Mouse (Mus musculus): ENCODE results near the gene Inpp4a. TPM values are rescaled to one million over a fixed set of nuclear protein-coding genes. Genes with fewer than 3 reads are reported as not detected.
A peak's percentile ranks its signal among the peaks of the same experiment; 100 is the strongest.

Inpp4a gene
- polyA plus RNA-seq (2014; fragmentation: Nextera tagmentation; extraction: Ambion mirVana): 14.1 and 16.2 TPM in 2 replicates

DNA sequence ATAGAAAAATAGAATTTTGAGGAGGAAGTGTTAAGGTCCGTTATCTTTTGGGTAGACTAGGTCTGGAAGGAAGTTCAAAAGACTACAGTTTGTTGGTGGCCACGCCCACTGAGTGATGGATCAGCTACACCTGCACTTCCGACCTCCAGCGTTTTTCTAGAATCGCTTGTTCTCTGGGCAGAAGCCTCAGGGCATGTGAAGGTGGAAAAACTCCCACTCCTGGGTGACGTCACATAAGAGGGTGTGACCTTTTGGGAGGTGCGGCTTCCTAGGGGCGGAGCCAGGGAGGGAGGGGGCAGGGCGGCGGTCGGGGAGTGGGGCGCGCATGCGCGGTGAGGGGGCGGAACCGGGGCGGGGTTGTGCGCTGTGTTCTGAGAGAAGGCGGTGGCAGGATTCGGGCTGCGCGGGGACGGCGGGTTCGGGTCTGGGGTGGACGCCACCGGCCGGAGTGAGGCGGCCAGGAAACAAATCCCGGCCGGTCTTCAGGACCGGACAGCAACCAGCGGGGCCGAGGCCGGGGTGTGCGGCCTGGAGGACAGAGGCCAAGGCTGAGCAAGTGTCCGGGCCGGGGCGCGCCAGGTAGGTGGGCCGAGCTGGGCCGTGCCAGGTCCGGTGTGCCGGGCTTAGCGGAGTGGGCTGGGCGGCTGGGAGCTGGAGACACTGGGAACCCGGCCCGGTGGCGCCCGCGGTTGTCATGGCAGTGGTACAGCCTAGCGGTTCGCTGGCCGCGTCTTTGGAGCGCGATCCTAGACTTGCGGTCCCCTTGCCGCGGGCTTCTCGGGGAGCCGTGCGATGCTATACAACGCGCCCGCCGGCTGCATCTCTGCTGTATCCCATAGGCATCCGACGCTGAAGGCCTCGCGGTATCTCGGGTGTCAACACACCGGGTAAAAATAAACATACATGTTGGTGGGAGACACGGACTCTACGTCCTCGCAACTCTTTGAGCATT lies at the start of gene Inpp4a:
Inpp4a (plus strand) TSS at position 326 of the 952 bp plus-strand sequence.
- H3K27me3 ChIP-seq (replicated peaks; ENCODE audit: control insufficient read depth, insufficient read depth, low read length): no peaks in the 10 kb centered on the region
- H3K9me3 ChIP-seq (ENCODE audit: control insufficient read depth, low read length): no peaks in the 10 kb centered on the region
- DNase-seq (ENCODE audit: low spot score) (peak; percentile 99), ATAC-seq (replicated peaks; ENCODE audit: low FRiP score, low TSS enrichment, low read depth) (peak; percentile 92)
- H3K9ac ChIP-seq (ENCODE audit: low read length): peak within 1 kb of the TSS; percentile 83
- H3K4me3 ChIP-seq (ENCODE audit: low read depth, low read length): peak within 1 kb of the TSS; percentile 79
- H3K4me2 ChIP-seq (ENCODE audit: low read length): peak within 1 kb of the TSS; percentile 65
- no peaks in the 10 kb centered on the region for H3K36me3 ChIP-seq (ENCODE audit: control insufficient read depth, insufficient read depth, low read length)
- peaks cover 7% of the 10 kb centered on the region; the same call in 1 of the 2 replicates for H3K4me1 ChIP-seq (replicated peaks; ENCODE audit: control insufficient read depth, insufficient read depth, low read length)
- H3K27ac ChIP-seq (ENCODE audit: low read depth): peak within 1 kb of the TSS; percentile 48; the same call in 1 of the 2 replicates
- WGBS: 1% methylated on average over 77 of the region's 77 CpGs

DNA sequence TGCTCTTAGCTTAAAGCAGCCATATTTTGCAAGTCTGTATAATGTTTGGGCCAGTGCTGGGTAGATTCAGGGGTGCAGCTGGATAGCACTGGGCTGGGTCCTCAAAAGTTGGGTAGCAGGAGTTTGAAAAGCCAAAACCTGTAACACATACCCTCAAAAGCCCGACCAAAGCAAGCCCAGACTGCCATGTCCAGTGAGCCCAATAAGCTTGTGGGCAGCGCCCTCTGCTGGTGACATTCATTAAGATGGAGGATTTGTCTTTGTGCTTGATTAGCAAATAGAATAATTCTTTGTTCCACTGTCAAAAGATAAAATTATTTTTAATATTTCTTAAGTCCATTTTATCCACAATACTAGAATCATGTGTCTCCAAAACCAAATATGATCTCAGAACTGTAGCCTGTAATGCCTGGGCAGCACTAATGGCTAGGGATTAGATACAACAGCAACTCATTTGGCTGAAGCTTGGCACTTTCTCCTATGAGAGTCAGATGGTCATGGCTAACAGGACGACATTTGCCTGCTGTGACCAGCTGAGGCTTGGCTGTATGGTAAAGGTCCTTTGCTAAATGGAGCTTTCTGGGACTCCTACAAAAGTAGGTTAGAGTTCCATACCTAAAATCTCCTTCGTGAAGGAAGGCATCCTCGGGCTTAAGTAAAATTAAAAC lies 48.9 kb upstream of the Inpp4a start:
- H3K4me3 ChIP-seq (ENCODE audit: low read depth, low read length): no peak overlapping the region
- no peaks in the 10 kb centered on the region for H3K36me3 ChIP-seq (ENCODE audit: control insufficient read depth, insufficient read depth, low read length)
- no peak overlapping the region for H3K9ac ChIP-seq (ENCODE audit: low read length)
- 42% methylated on average over 5 of the region's 5 CpGs for WGBS
- H3K4me2 ChIP-seq (ENCODE audit: low read length): no peak overlapping the region
- no peaks in the 10 kb centered on the region for H3K27me3 ChIP-seq (replicated peaks; ENCODE audit: control insufficient read depth, insufficient read depth, low read length)
- no peaks in the 10 kb centered on the region for H3K4me1 ChIP-seq (replicated peaks; ENCODE audit: control insufficient read depth, insufficient read depth, low read length)
- ATAC-seq (replicated peaks; ENCODE audit: low FRiP score, low TSS enrichment, low read depth) (no peak), DNase-seq (ENCODE audit: low spot score) (peak; percentile 95)
- no peak overlapping the region for H3K27ac ChIP-seq (ENCODE audit: low read depth)
- no peaks in the 10 kb centered on the region for H3K9me3 ChIP-seq (ENCODE audit: control insufficient read depth, low read length)

DNA sequence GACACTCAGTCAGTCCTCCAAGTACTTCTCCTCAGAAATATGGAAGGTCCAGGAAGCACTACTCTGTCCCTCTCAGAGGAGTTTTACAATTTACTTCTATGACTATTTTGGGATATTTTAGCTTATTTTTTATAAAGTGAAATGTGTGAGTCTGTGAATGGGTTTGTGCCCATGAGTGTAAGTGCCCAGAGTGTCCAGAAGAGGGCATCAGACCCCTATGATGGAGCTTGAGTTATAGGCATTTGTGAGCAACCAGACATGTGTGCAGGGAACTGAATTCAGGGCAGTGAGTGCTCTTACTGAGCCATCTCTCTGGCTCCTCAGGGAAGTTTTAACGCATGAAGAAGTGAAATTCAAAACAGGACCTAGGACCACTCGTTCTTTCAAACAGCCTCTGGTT lies 41.2 kb upstream of the Inpp4a start:
- H3K36me3 ChIP-seq (ENCODE audit: control insufficient read depth, insufficient read depth, low read length): no peaks in the 10 kb centered on the region
- no peak for DNase-seq (ENCODE audit: low spot score)
- WGBS: 96% methylated on average over 2 of the region's 2 CpGs
- no peak overlapping the region for H3K4me3 ChIP-seq (ENCODE audit: low read depth, low read length)
- no peaks in the 10 kb centered on the region for H3K9me3 ChIP-seq (ENCODE audit: control insufficient read depth, low read length)
- ATAC-seq (replicated peaks; ENCODE audit: low FRiP score, low TSS enrichment, low read depth): no peak
- no peak overlapping the region for H3K4me2 ChIP-seq (ENCODE audit: low read length)
- no peaks in the 10 kb centered on the region for H3K27me3 ChIP-seq (replicated peaks; ENCODE audit: control insufficient read depth, insufficient read depth, low read length)
- H3K27ac ChIP-seq (ENCODE audit: low read depth): no peak overlapping the region
- H3K4me1 ChIP-seq (replicated peaks; ENCODE audit: control insufficient read depth, insufficient read depth, low read length): no peaks in the 10 kb centered on the region
- no peak overlapping the region for H3K9ac ChIP-seq (ENCODE audit: low read length)

DNA sequence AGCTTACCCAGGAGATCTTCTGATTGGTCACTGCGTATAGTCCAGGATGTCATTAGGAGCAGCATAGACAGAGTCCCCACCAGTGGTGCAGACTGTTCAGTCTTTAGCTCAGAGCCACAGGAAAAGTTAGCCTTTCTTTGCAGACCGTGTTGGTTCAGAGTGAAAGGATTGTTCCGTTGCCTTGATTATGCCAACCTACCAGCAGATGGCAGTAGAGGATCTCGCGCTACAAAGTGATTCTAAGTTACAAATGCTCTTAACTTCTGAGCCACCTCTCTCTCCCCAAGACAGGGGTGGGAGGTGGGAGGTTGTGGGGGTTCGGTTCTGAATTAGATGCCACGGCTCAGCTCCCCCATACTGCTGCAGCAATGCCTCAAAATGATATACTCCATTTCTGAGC lies 27.2 kb upstream of the Inpp4a start:
- DNase-seq (ENCODE audit: low spot score) (peak; percentile 81), ATAC-seq (replicated peaks; ENCODE audit: low FRiP score, low TSS enrichment, low read depth) (no peak)
- Histone ChIP-seq H3K4me3 (ENCODE audit: low read depth, low read length) (no peak overlapping the region), H3K27me3 (replicated peaks; ENCODE audit: control insufficient read depth, insufficient read depth, low read length) (no peaks in the 10 kb centered on the region), H3K9ac (ENCODE audit: low read length) (no peak overlapping the region), H3K4me2 (ENCODE audit: low read length) (no peak overlapping the region), H3K27ac (ENCODE audit: low read depth) (no peak overlapping the region), H3K4me1 (replicated peaks; ENCODE audit: control insufficient read depth, insufficient read depth, low read length) (no peaks in the 10 kb centered on the region), H3K36me3 (ENCODE audit: control insufficient read depth, insufficient read depth, low read length) (no peaks in the 10 kb centered on the region), H3K9me3 (ENCODE audit: control insufficient read depth, low read length) (no peaks in the 10 kb centered on the region)
- WGBS: 6% methylated on average over 7 of the region's 7 CpGs

DNA sequence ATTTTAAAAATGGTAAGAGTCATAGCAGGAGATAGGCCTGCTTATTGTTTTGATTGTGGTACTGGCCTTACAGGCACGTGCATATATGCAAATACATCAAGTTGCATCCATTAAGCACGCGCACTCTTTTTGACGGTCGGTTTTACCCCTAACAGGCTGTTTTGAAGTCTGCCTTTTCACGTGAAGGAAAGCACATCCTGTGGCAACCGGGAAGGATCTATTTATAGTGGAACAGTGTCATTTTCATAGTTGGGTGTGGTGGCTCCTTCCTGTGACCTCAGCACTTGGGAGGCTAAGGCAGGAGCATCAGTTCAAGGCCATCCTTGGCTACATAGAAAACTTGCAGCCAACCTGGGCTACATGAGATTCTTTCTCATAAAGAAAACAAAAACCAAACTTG lies 13.1 kb upstream of the Inpp4a start:
- no peak overlapping the region for H3K27ac ChIP-seq (ENCODE audit: low read depth)
- H3K36me3 ChIP-seq (ENCODE audit: control insufficient read depth, insufficient read depth, low read length): no peaks in the 10 kb centered on the region
- DNase-seq (ENCODE audit: low spot score) (no peak), ATAC-seq (replicated peaks; ENCODE audit: low FRiP score, low TSS enrichment, low read depth) (no peak)
- no peak overlapping the region for H3K9ac ChIP-seq (ENCODE audit: low read length)
- WGBS: 78% methylated on average over 7 of the region's 7 CpGs
- no peaks in the 10 kb centered on the region for H3K9me3 ChIP-seq (ENCODE audit: control insufficient read depth, low read length)
- H3K4me3 ChIP-seq (ENCODE audit: low read depth, low read length): no peak overlapping the region
- H3K4me2 ChIP-seq (ENCODE audit: low read length): no peak overlapping the region
- H3K4me1 ChIP-seq (replicated peaks; ENCODE audit: control insufficient read depth, insufficient read depth, low read length): no peaks in the 10 kb centered on the region
- H3K27me3 ChIP-seq (replicated peaks; ENCODE audit: control insufficient read depth, insufficient read depth, low read length): no peaks in the 10 kb centered on the region

DNA sequence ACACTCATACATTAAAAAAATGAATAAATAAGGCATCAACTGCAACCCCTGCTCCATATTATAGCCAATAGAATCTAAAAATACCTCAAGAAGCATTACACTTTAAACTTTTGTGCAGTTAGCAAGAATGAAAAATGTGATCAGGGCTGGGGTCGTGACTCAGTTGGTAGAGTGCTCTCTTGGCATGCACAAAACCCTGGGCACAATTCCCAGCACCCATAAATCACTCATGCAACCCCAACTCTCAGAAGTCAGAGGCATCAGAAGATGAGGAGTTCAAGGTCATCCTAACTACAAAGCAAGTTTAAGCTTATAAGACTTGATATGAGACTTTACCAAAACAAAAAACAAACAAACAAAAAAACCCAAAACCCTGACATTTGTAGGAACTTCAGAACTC lies 11.9 kb upstream of the Inpp4a start:
- ATAC-seq (replicated peaks; ENCODE audit: low FRiP score, low TSS enrichment, low read depth): no peak
- H3K4me2 ChIP-seq (ENCODE audit: low read length): no peak overlapping the region
- H3K9me3 ChIP-seq (ENCODE audit: control insufficient read depth, low read length): no peaks in the 10 kb centered on the region
- H3K27me3 ChIP-seq (replicated peaks; ENCODE audit: control insufficient read depth, insufficient read depth, low read length): no peaks in the 10 kb centered on the region
- DNase-seq (ENCODE audit: low spot score): no peak
- no peaks in the 10 kb centered on the region for H3K36me3 ChIP-seq (ENCODE audit: control insufficient read depth, insufficient read depth, low read length)
- 87% methylated on average over 1 of the region's 1 CpGs for whole genome bisulfite sequencing
- H3K4me3 ChIP-seq (ENCODE audit: low read depth, low read length): no peak overlapping the region
- H3K4me1 ChIP-seq (replicated peaks; ENCODE audit: control insufficient read depth, insufficient read depth, low read length): no peaks in the 10 kb centered on the region
- H3K9ac ChIP-seq (ENCODE audit: low read length): no peak overlapping the region
- no peak overlapping the region for H3K27ac ChIP-seq (ENCODE audit: low read depth)

DNA sequence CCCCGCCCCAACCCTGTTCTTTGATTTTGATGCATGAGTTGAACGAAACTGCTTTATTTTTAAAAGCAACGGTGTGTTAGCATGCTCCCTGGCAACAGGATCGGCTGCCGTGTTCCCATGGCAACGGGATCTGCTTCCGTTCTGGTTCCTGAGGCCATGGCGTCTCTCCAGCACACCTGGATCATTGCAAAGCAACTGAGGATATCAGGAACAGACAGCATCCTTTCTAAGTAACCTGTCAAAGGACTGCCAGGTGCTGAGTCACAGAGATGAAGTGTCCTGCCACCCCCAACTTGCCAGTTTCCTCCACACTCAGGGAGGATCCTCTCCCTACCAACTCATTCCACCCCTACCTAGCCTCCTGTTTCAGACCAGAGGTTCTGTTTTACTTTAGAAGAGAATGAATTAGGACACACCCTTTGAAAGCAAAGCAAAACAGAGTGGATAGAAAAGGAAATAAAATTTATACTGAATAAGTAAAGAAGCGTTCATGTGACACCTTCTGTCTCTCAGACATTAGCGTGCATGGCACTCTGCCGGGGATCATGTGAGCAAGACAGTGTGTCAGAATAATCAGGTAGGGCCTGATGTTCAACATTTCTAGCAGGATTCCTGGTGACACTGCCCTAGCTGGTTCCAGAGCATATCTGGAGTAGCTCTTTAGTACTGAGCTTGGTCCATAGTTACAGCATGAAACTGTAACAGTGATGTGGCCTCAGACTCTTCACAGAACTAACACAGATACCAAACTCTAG lies 11.3 kb upstream of the Inpp4a start:
- DNase-seq (ENCODE audit: low spot score) (no peak), ATAC-seq (replicated peaks; ENCODE audit: low FRiP score, low TSS enrichment, low read depth) (no peak)
- H3K27me3 ChIP-seq (replicated peaks; ENCODE audit: control insufficient read depth, insufficient read depth, low read length): no peaks in the 10 kb centered on the region
- no peak overlapping the region for H3K4me2 ChIP-seq (ENCODE audit: low read length)
- H3K9ac ChIP-seq (ENCODE audit: low read length): no peak overlapping the region
- no peak overlapping the region for H3K4me3 ChIP-seq (ENCODE audit: low read depth, low read length)
- H3K36me3 ChIP-seq (ENCODE audit: control insufficient read depth, insufficient read depth, low read length): no peaks in the 10 kb centered on the region
- no peaks in the 10 kb centered on the region for H3K9me3 ChIP-seq (ENCODE audit: control insufficient read depth, low read length)
- no peak overlapping the region for H3K27ac ChIP-seq (ENCODE audit: low read depth)
- WGBS: 71% methylated on average over 11 of the region's 11 CpGs
- H3K4me1 ChIP-seq (replicated peaks; ENCODE audit: control insufficient read depth, insufficient read depth, low read length): no peaks in the 10 kb centered on the region

DNA sequence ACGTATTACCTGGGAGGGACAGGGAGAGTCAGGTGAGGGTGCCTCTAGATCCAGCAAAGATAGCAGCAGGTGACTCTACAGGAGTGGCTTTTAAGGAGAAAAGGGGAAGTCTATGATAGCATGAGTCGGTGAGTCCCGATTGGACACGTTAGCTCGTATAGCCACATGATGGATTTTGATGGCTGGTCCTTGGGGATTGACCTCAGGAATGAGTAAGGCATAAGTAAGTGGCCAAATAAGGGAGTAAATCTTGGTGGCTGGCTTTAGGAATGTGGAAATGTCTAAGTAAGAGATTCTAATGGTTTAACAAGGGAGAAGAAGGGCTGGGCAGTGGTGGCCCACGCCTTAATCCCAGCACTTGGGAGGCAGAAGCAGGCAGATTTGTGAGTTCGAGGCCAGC lies 10.7 kb upstream of the Inpp4a start:
- WGBS: 83% methylated on average over 7 of the region's 7 CpGs
- no peak overlapping the region for H3K4me3 ChIP-seq (ENCODE audit: low read depth, low read length)
- H3K27me3 ChIP-seq (replicated peaks; ENCODE audit: control insufficient read depth, insufficient read depth, low read length): no peaks in the 10 kb centered on the region
- no peaks in the 10 kb centered on the region for H3K9me3 ChIP-seq (ENCODE audit: control insufficient read depth, low read length)
- DNase-seq (ENCODE audit: low spot score) (no peak), ATAC-seq (replicated peaks; ENCODE audit: low FRiP score, low TSS enrichment, low read depth) (no peak)
- H3K9ac ChIP-seq (ENCODE audit: low read length): no peak overlapping the region
- no peaks in the 10 kb centered on the region for H3K4me1 ChIP-seq (replicated peaks; ENCODE audit: control insufficient read depth, insufficient read depth, low read length)
- H3K36me3 ChIP-seq (ENCODE audit: control insufficient read depth, insufficient read depth, low read length): no peaks in the 10 kb centered on the region
- no peak overlapping the region for H3K27ac ChIP-seq (ENCODE audit: low read depth)
- no peak overlapping the region for H3K4me2 ChIP-seq (ENCODE audit: low read length)
